Mouse (Mus musculus) MEL (cell line): ENCODE results near the gene Mfap3l. TPM values are rescaled to one million over a fixed set of nuclear protein-coding genes. Genes with fewer than 3 reads are reported as not detected.

Experiments
- DNase-seq: peaks from one replicate; pipeline ENCODE4 v3.0.0; 2011; ENCODE audit warnings: low read depth, low spot score
- H3K27ac ChIP-seq: 2 replicates; pipeline ENCODE4 v1.5.1; 2012; ENCODE audit warnings: low read depth, mild to moderate bottlenecking, control low read depth, low read length, moderate library complexity; ENCODE audit not compliant: control insufficient read depth
- H3K27me3 ChIP-seq, 2 experiments: fragments of 150-350 bp in 1 of 2; sonication (generic) in 1 of 2; 2 replicates each; pipeline ENCODE4 v1.6.1; 2012; ENCODE audit warnings: low read length in 2 of 2, mild to moderate bottlenecking in 2 of 2, improper control_type of control experiment in 1 of 2, moderate library complexity in 1 of 2; ENCODE audit not compliant: insufficient read depth in 2 of 2, control insufficient read depth in 1 of 2
- H3K36me3 ChIP-seq, 2 experiments: 2 replicates each; pipeline ENCODE4 v1.6.1; 2012 to 2014; ENCODE audit warnings: low read length in 2 of 2, improper control_type of control experiment in 1 of 2, inconsistent platforms in 1 of 2, mild to moderate bottlenecking in 1 of 2; ENCODE audit not compliant: insufficient read depth in 2 of 2, control insufficient read depth in 1 of 2
- H3K4me1 ChIP-seq, 2 experiments: fragments of 150-350 bp in 1 of 2; sonication (generic) in 1 of 2; 2 replicates each; pipeline ENCODE4 v1.6.1; 2012; ENCODE audit warnings: low read length in 2 of 2, improper control_type of control experiment in 1 of 2, mild to moderate bottlenecking in 1 of 2; ENCODE audit not compliant: insufficient read depth in 2 of 2, control insufficient read depth in 1 of 2
- H3K4me3 ChIP-seq, 2 experiments: fragments of 150-350 bp in 1 of 2; sonication (generic) in 1 of 2; 2 replicates each; pipeline ENCODE4 v1.5.1; 2012; ENCODE audit warnings: low read depth in 2 of 2, low read length in 2 of 2, mild to moderate bottlenecking in 2 of 2, moderate library complexity in 2 of 2, control low read depth in 1 of 2, improper control_type of control experiment in 1 of 2; ENCODE audit not compliant: control insufficient read depth in 1 of 2, insufficient read depth in 1 of 2
- H3K79me2 ChIP-seq: 2 replicates; pipeline ENCODE4 v1.6.1; 2012; ENCODE audit warnings: mild to moderate bottlenecking, low read length, moderate library complexity; ENCODE audit not compliant: control insufficient read depth, poor library complexity, insufficient read depth
- H3K9ac ChIP-seq: 2 replicates; pipeline ENCODE4 v1.6.1; 2012; ENCODE audit warnings: low read depth, mild to moderate bottlenecking, control low read depth, low read length, moderate library complexity; ENCODE audit not compliant: control insufficient read depth, poor library complexity, severe bottlenecking
- H3K9me3 ChIP-seq: fragments of 150-350 bp; sonication (generic); replicated peaks from 2 replicates; pipeline ENCODE4 v1.6.1; 2012; ENCODE audit warnings: mild to moderate bottlenecking, low read length, improper control_type of control experiment, moderate library complexity; ENCODE audit not compliant: insufficient read depth
- BHLHE40 ChIP-seq: IDR thresholded peaks from 2 replicates; pipeline ENCODE4 v1.6.1; 2012; ENCODE audit warnings: low read depth, mild to moderate bottlenecking, inconsistent platforms, low read length, improper control_type of control experiment, borderline replicate concordance
- CHD1 ChIP-seq: IDR thresholded peaks from 2 replicates; pipeline ENCODE4 v1.6.1; 2012; ENCODE audit warnings: low read depth, mild to moderate bottlenecking, inconsistent platforms, low read length, improper control_type of control experiment
- CHD2 ChIP-seq: IDR thresholded peaks from 2 replicates; pipeline ENCODE4 v1.6.1; 2011; ENCODE audit warnings: low read length, improper control_type of control experiment
- CTCF ChIP-seq, 3 experiments: IDR thresholded peaks in 2 of 3; conservative IDR thresholded peaks in 1 of 3; 2 replicates each; pipeline ENCODE4 v1.5.1; 2011 to 2012; ENCODE audit warnings: low read length in 3 of 3, low read depth in 2 of 3, mild to moderate bottlenecking in 2 of 3, improper control_type of control experiment in 1 of 3, inconsistent platforms in 1 of 3, mixed read lengths in 1 of 3, moderate library complexity in 1 of 3; ENCODE audit not compliant: control insufficient read depth in 1 of 3, insufficient read depth in 1 of 3, poor library complexity in 1 of 3, severe bottlenecking in 1 of 3
- E2F4 ChIP-seq: IDR thresholded peaks from 2 replicates; pipeline ENCODE4 v1.6.1; 2011; ENCODE audit warnings: low read depth, low read length, improper control_type of control experiment, borderline replicate concordance
- ETS1 ChIP-seq: IDR thresholded peaks from 2 replicates; pipeline ENCODE4 v1.6.1; 2012; ENCODE audit warnings: low read depth, mild to moderate bottlenecking, inconsistent platforms, low read length, improper control_type of control experiment, moderate library complexity
- GABPA ChIP-seq: IDR thresholded peaks from 2 replicates; pipeline ENCODE4 v1.6.1; 2012; ENCODE audit warnings: low read depth, mild to moderate bottlenecking, inconsistent platforms, low read length, improper control_type of control experiment, moderate library complexity
- GATA1 ChIP-seq: IDR thresholded peaks from 2 replicates; pipeline ENCODE4 v1.6.1; 2011; ENCODE audit warnings: low read depth, low read length, improper control_type of control experiment
- MAX ChIP-seq: IDR thresholded peaks from 2 replicates; pipeline ENCODE4 v1.6.1; 2011; ENCODE audit warnings: low read length, improper control_type of control experiment
- MAZ ChIP-seq: IDR thresholded peaks from 2 replicates; pipeline ENCODE4 v1.6.1; 2012; ENCODE audit warnings: low read depth, mild to moderate bottlenecking, inconsistent platforms, low read length, improper control_type of control experiment
- MEF2A ChIP-seq: IDR thresholded peaks from 2 replicates; pipeline ENCODE4 v1.6.1; 2014; ENCODE audit warnings: low read depth, mild to moderate bottlenecking, inconsistent platforms, low read length, improper control_type of control experiment; ENCODE audit not compliant: poor library complexity, insufficient replicate concordance, severe bottlenecking; ENCODE audit errors: extremely low read depth
- MYB ChIP-seq: IDR thresholded peaks from 2 replicates; pipeline ENCODE4 v1.6.1; 2011; ENCODE audit warnings: mild to moderate bottlenecking, low read depth, low read length, improper control_type of control experiment
- NELFE ChIP-seq: IDR thresholded peaks from 2 replicates; pipeline ENCODE4 v1.6.1; 2011; ENCODE audit warnings: low read depth, low read length, improper control_type of control experiment
- NRF1 ChIP-seq: IDR thresholded peaks from 2 replicates; pipeline ENCODE4 v1.6.1; 2014; ENCODE audit warnings: low read depth, mild to moderate bottlenecking, inconsistent platforms, low read length, improper control_type of control experiment, moderate library complexity; ENCODE audit not compliant: poor library complexity, insufficient read depth, severe bottlenecking
- POLR2A ChIP-seq, 2 experiments: IDR thresholded peaks; 2 replicates each; pipeline ENCODE4 v1.6.1; 2011 to 2012; ENCODE audit warnings: low read length in 2 of 2, mild to moderate bottlenecking in 2 of 2, control low read depth in 1 of 2, improper control_type of control experiment in 1 of 2, low read depth in 1 of 2, moderate library complexity in 1 of 2; ENCODE audit not compliant: control insufficient read depth in 1 of 2, insufficient read depth in 1 of 2, poor library complexity in 1 of 2
- POLR2AphosphoS2 ChIP-seq: IDR thresholded peaks from 2 replicates; pipeline ENCODE4 v1.6.1; 2011; ENCODE audit warnings: low read length, improper control_type of control experiment
- SMC3 ChIP-seq: IDR thresholded peaks from 2 replicates; pipeline ENCODE4 v1.6.1; 2011; ENCODE audit warnings: low read depth, low read length, improper control_type of control experiment
- TCF12 ChIP-seq: IDR thresholded peaks from 2 replicates; pipeline ENCODE4 v1.6.1; 2014; ENCODE audit warnings: low read depth, mild to moderate bottlenecking, inconsistent platforms, low read length, improper control_type of control experiment, moderate library complexity
- UBTF ChIP-seq: IDR thresholded peaks from 2 replicates; pipeline ENCODE4 v1.6.1; 2012; ENCODE audit warnings: low read depth, mild to moderate bottlenecking, inconsistent platforms, low read length, improper control_type of control experiment, moderate library complexity, borderline replicate concordance; ENCODE audit not compliant: insufficient read depth
- ZC3H11A ChIP-seq: IDR thresholded peaks from 2 replicates; pipeline ENCODE4 v1.6.1; 2012; ENCODE audit warnings: low read depth, mild to moderate bottlenecking, inconsistent platforms, low read length, improper control_type of control experiment
- ZMIZ1 ChIP-seq: IDR thresholded peaks from 2 replicates; pipeline ENCODE4 v1.6.1; 2012; ENCODE audit warnings: low read depth, mild to moderate bottlenecking, inconsistent platforms, low read length, improper control_type of control experiment, moderate library complexity
- polyA plus RNA-seq, 2 experiments: library from polyadenylated mRNA; stranded (reverse) in 1 of 2; unstranded in 1 of 2; fragments of >175 nt in 1 of 2; fragments of >200 nt in 1 of 2; gene quantifications; 2 replicates each; pipeline versions ENCODE4 v1.2.1 to v1.2.4; 2012; ENCODE audit warnings: low replicate concordance in 2 of 2, low read depth in 1 of 2; ENCODE audit not compliant: insufficient read length in 2 of 2, insufficient read depth in 1 of 2, missing spikeins in 1 of 2
- total RNA-seq: library from RNA; depleted of rRNA; stranded (reverse); fragments of 300-350 nt; gene quantifications from 2 replicates; pipeline ENCODE4 v1.2.3, GENCODE M21; 2012

Mfap3l gene
- total and polyA plus RNA-seq, 3 experiments = not detected

DNA sequence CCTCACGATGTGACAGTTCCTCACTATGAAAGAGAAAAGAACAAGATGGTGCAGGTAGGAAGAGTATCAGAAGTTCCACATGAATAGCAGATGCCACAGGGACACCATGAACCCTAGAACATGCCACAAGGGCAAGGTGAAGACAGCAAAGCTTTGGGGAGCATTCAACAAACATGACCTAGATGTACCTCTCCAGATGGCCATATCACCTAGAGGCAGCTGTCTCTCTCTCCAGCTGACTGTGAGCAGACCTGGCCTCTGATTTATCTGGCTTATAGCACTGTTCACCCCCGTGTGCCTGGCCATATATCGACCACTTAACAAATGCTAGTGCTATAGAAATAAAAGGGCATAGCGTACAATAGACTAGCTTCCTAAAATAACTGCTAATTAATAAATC is 17.5 kb downstream of the Mfap3l start:
- Histone ChIP-seq H3K79me2 (no peaks in the 10 kb centered on the region), H3K36me3 (no peaks in the 10 kb centered on the region), H3K4me1 (no peaks in the 10 kb centered on the region), H3K27me3 (no peaks in the 10 kb centered on the region), H3K9me3 (no peaks in the 10 kb centered on the region), H3K4me3 (no peak overlapping the region), H3K9ac (no peak overlapping the region), H3K27ac (no peak overlapping the region)
- DNase-seq = no peak
- no peak for TF ChIP-seq POLR2A (IDR thresholded peaks at IDR 0.05; ENCODE audit: control insufficient read depth in 1 of 2, insufficient read depth in 1 of 2, low read depth in 1 of 2, low read length in 2 of 2, poor library complexity in 1 of 2)
- no peak for TF ChIP-seq BHLHE40
- TF ChIP-seq MEF2A = no peak
- no peak for TF ChIP-seq CHD1
- TF ChIP-seq ZMIZ1 = no peak
- no peak for TF ChIP-seq POLR2AphosphoS2
- TF ChIP-seq GATA1 = no peak
- TF ChIP-seq NELFE = no peak
- TF ChIP-seq ZC3H11A = no peak
- no peak for TF ChIP-seq NRF1
- TF ChIP-seq CHD2 = no peak
- TF ChIP-seq UBTF = no peak
- no peak for TF ChIP-seq MYB
- TF ChIP-seq GABPA = no peak
- no peak for TF ChIP-seq ETS1

DNA sequence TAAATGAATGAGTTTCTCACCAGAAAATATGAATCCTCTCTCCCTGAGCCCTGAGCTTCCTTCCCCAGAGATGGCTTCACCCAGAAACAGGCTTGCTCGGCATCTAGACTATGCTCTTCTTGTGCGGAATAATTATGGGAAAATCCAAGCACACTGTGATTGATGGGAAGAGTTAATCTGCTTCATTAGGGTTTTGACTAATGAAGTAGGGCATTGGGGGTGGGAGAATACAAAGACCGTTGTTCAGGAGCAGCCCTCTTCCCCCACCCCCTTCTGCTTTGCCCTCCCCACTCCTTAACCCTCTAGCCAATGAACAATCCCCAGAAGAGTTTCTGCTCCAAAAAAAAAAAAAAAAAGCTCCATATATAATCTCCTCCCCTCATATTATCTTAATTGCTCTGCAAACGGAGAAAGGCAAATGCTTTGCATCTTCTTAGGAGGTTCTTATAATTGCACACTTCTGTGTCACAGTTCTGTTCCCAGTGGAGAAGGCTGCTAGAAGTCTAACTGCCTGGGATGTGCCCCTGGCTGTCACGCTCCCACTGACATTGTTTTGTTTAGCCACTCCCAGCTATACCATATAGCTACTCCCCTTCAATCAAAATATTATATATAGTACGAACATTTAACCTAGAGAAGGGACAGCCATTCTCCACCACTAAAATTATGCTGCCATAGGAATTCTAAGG is 24.9 kb downstream of the Mfap3l start:
- Histone ChIP-seq H3K27ac (no peak overlapping the region), H3K79me2 (no peaks in the 10 kb centered on the region), H3K9me3 (no peaks in the 10 kb centered on the region), H3K36me3 (no peaks in the 10 kb centered on the region), H3K4me1 (no peaks in the 10 kb centered on the region), H3K4me3 (no peak overlapping the region), H3K27me3 (no peaks in the 10 kb centered on the region), H3K9ac (no peak overlapping the region)
- no peak for TF ChIP-seq GABPA
- TF ChIP-seq SMC3 = no peak
- no peak for TF ChIP-seq MAZ
- TF ChIP-seq TCF12 = no peak
- TF ChIP-seq E2F4 = no peak
- no peak for TF ChIP-seq CTCF (IDR thresholded peaks at IDR 0.05 in 2 of 3, conservative IDR thresholded peaks at IDR 0.05 in 1 of 3; ENCODE audit: control insufficient read depth in 1 of 3, insufficient read depth in 1 of 3, low read depth in 2 of 3, low read length in 3 of 3, poor library complexity in 1 of 3, severe bottlenecking in 1 of 3)
- no peak for TF ChIP-seq MAX
- DNase-seq = no peak
